Mouse (Mus musculus): ENCODE data around the gene Unc13a.
A peak's percentile ranks its signal among the peaks of the same experiment; 100 is the strongest.

Unc13a gene

DNA sequence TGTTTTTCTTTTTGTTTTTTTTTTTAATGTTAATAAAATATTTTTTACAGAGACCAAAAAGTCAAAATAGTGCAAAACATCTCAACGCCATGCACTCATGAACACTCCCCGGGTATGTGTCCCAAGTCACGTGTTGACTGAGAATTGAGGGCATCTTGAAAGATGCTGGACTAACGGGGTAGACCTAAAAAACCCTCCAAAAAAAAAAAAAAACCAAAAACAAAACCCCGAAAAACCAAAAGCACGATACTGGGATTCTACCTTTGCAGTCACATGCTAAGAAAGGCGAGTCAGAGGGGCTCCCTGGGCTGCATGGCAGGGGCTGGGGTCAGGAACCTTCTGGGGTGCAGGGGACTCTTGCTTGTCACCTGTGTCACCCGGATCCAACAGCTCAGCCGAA, 44.8 kb downstream of the Unc13a start:
- no peak for DNase-seq (ENCODE audit: low read depth, low spot score)

- no peak for DNase-seq (ENCODE audit: low read depth, low spot score)
Observed at GRCm38 (mm10) chr8:71625088-71625487, 46.5 kb downstream of the Unc13a start.

GRCm38 (mm10) chr8:71619786-71620185, 51.8 kb downstream of the Unc13a start:
- DNase-seq (ENCODE audit: low read depth, low spot score): no peak

DNA sequence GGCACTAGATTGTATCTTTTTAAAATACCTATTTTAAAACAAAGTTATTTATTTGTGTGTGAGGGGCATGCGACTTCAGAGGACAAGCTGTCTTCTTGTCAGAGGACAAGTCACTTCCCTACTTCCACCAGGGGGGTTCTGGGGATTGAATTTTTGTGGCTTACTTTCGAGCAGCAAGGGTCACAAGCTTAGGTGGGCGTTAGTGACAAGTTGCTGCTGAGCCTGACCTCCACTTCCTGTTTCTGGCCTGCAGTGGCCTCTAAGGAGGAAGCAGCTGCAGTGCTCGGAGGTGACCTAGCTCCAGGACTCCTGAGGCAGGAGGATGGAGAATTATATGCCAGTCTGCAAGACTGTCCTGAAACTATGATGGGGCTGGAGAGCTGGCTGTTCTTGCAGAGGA, 58.1 kb downstream of the Unc13a start:
- DNase-seq (ENCODE audit: low read depth, low spot score): no peak

- peak; percentile 65 for DNase-seq (ENCODE audit: low read depth, low spot score)
Observed at GRCm38 (mm10) chr8:71612141-71612540, 59.4 kb downstream of the Unc13a start.

DNA sequence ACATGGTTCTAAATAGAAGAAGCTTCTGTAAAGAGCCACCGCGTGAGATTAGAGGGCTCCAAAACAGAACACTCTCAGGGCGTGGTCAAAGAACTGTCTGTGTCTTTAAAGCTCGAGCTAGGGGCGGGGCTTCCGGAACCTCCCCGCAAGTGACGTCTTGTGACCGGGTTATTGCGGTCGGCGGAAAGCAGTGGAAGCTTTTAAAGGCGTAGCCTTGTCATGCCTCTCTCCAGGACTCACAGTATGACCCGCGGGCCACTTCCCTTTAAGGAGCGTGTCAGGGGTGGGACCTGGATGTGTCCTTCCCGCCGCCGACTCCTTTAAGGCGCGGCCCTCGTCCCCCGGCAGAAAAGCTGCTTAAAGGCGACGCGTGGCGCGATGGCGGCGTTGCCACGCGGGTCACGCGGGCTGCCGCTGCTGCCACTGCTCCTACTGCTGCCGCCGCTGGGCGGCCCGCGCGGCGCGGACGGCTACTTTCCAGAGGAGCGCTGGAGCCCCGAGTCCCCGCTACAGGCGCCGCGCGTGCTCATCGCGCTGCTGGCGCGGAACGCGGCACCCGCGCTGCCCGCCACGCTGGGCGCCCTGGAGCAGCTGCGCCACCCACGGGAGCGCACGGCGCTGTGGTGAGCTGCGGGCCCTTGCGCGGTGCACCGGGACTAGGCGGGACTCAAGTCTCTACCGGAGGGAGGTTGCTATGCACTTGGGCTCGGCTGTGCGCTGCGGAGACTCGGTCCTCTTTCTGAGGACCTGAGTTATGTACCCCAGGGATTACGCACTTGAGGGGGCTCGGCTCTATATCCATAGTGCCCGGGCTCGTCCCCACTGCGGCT, 60.5 kb downstream of the Unc13a start, which contains the start of gene Colgalt1:
TSS of gene Colgalt1 (plus strand) at position 177 of the 830 bp plus-strand sequence.
- DNase-seq (ENCODE audit: low read depth, low spot score): peak; percentile 100

DNA sequence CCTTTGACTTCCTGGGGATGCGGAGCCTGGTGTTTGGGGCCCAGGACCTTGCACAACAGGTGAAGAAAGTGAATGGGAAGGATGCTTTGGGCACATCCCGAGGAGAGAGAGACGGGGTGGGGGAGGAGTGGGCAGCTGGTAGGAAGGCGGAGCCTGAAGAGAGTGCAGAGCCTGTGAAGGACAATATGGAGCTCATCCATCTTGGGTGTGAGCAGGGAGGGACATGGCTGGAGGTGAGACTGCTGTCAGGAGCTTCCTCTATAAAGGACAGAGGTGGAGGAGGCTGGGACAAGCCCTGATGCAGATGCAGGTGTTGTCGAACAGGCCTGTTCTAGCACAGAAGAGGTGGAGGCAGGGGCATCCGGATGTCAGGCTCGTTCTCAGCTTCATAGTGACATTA, 67.5 kb downstream of the Unc13a start:
- DNase-seq (ENCODE audit: low read depth, low spot score): no peak

- DNase-seq (ENCODE audit: low read depth, low spot score): peak; percentile 95
Observed at GRCm38 (mm10) chr8:71602666-71603334, 68.8 kb downstream of the Unc13a start.

DNA sequence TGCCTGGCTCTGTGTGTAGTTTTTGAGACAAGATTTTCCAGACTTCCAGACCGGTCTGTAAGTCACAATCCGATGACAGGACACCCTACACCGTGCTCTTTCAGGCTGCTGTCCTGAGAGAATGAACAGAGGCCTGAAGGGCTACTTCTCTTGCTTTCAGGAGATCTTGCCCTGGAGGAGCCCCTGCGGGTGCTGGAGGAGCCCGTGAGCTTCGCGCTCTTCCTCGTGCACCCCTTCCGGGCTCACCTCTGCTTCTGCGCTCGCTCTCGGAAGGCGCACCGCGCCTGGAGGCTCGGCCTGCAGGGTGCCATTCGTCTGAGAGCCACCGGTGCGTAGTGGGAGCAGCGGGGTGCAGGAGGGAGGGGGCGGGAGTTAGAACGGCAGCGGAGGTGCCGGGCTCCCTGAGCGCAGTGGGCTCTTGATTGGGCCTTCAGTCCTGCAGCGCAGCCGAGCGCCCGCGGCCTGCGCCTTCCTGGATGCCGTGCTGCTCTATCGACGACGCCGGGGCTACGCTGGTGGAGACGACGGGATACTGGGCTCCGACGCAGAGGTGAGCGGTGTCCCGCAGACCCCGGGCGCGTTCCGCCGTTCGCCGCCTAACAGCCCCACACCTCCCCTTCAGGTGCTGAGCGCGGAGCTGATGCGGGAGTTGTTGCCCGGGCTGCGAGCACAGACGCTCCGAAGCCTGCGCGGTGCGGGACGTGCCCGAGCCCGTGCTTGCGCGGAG, 69.5 kb downstream of the Unc13a start:
- DNase-seq (ENCODE audit: low read depth, low spot score): peak; percentile 67

- no peak for DNase-seq (ENCODE audit: low read depth, low spot score)
Observed at GRCm38 (mm10) chr8:71598841-71599240, 72.7 kb downstream of the Unc13a start.

DNA sequence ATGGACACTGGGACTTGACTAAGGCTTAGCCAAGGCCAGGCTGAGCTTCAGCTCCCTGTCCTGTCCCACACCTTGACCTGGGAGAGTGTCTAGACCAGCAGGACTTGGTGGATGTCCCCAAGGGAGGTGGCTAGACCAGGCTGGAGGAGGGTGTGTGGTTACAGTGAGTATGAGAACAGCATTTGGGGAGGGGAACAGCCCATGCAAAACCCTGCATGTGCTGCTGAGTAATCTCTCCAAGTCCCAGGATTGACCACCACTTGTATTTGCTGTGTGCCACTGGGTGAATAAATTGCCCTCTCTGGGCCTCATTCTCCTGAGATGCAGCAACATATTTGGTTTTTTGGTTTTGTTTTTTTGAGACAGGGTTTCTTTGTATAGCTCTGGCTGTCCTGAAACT, 73.2 kb downstream of the Unc13a start:
- no peak for DNase-seq (ENCODE audit: low read depth, low spot score)

DNA sequence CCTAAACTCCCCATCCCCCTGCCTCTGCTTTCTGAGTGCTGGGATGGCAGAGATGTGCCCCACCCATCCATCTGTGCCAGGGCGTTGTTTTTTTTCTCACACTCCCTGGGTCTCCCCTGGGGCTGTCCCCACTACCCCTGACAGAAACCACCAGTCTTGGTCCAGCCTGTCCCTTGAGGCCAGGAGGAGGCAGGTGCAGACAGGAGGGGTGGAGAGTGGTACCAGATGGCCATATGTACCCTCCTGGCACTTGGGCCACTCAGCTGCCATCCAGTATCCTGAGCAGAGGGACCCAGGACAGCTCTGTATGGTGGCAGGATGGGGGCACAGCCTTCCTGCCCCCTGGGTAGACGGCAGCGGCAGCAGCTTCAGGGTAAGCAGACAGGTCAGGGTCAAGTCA, 74.1 kb downstream of the Unc13a start, which contains the start of gene Fam129c:
TSS of gene Fam129c (plus strand) at position 198 of the 400 bp plus-strand sequence.
- no peak for DNase-seq (ENCODE audit: low read depth, low spot score)

GRCm38 (mm10) chr8:71596798-71597197, 74.8 kb downstream of the Unc13a start:
- no peak for DNase-seq (ENCODE audit: low read depth, low spot score)

GRCm38 (mm10) chr8:71596384-71596783, 75.2 kb downstream of the Unc13a start:
- DNase-seq (ENCODE audit: low read depth, low spot score): no peak

DNA sequence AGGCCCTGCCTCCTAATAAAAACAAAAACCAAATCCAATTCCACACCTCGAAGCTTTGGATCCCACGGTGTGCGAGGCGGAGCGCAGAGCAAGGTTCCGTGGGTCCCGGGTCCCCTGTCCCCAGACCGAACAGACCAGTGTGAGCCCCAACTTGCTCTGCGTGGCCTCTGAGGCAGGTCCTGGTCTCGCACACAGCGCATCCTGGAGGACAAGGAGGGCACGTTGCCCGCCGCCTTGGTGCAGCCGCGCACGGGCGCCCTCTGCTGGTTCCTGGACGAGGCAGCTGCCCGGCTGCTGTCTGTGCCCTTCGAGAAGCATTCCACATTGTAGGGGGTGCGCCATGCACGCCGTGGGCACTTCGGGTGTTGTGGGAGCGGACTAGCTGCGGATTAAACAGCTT, 75.7 kb downstream of the Unc13a start:
- DNase-seq (ENCODE audit: low read depth, low spot score): peak; percentile 82

- no peak for DNase-seq (ENCODE audit: low read depth, low spot score)
Observed at GRCm38 (mm10) chr8:71594324-71594722, 77.2 kb downstream of the Unc13a start.

DNA sequence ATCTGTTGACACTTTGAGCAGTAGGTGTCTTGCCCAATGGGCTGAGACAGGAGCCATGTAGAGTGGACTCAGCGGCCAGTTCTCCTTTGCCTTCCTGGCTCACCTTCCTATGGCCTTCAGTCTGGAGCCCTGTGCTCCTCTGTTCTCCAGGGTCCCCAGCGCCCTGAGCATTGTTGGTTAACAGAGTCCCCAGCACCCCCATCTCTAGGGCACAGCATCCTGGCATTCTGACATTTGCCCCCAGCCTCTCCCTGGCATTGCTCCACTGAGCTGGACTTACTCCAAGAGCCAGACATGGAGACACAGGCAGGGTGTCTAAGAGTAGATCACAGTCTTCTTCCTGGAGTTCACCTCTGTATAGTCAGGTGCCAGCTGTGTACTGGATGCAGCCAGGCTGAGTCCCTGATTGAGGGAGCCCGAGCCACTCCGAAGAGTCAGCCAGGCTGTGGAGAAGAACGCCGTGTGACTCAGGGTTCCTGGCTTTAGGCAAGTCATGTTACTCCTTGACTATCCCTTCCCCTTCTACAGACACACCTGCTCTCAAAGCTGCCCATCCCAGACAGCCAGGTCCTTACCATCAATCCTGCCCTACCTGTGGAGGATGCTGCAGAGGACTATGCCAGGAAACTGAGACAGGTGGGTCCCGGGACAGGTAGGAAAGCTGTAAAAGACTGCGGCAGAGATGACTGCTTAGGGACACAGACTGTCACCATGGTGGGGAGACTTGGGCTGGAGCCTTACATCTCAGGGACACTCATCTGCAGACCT, 77.8 kb downstream of the Unc13a start:
- no peak for DNase-seq (ENCODE audit: low read depth, low spot score)

DNA sequence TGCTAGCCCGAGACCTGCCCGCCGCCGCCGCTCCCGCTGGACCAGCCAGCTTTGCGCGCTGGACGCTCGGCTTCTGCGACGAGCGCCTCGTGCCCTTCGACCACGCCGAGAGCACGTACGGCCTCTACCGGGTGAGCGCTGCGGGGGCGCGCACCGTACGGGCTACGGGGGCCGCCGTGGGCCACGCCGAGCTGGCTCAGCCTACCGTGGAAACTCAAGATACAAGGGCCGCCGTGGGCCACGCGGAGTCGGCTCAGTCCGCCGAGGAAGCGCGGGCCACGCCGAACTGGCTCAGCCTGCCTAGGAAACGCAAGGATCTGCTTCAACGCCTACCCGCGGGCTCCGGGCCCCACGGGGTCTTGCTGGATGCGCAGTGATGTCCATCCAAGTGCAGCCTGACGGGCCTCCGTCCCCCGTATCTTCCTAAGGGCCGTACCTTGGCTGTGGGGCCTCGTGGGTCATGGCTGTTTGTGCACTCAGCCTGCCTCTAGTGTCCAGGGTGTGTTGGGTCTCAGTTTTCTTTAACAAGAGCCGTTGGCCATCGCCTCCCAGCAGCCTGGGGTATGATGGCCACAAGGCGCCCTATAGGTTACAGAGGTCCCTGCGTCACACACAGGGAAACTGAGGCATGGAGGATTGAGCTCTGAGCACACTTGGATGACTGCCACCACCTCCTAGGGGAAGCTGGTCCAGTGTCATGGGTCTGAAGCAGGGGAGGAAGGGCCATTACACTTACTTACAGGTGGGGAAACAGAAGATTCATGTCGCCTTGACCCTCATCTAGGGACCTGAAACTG, 79.0 kb downstream of the Unc13a start:
- DNase-seq (ENCODE audit: low read depth, low spot score): peak; percentile 45

DNA sequence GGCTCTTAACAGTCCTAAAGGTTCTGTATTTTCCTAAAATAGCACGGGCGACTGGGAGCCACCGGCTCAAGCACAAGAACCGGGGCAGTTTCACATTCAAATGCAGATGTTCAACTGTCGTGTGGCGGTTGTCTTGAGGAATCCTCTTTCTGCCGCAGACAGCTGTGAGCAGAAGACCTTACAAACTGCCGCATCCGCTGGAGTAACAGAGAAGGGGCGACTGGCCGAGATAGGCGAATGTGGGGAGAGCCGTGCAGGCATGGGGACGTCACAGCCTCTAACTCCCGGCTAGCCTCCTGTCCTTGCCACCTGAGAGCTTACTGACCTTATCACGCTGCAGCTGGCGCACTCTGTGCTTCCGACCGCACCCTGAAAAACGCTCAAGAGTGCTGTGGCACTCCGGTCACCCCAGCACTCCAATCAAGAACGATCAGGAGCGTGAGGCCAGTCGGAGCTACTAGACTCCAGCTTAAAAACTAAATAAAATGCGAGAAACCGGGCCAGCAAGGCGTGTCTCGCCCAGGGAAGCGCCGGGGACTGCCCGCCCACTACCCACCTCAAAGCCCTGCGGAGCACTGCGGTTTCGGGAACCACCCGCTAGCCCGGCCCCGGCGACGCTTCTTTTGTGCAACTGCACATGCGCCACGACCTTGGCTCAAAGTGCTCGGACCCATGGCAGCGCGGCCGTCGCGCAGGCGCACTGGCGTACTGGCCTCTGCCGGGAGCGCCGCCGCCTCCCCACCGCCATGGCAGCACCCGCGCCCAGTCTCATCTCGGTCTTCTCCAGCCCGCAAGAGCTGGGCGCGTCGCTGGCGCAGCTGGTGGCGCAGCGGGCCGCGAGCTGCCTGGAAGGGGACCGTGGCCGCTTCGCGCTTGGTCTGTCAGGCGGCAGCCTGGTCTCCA, 79.8 kb downstream of the Unc13a start, which contains the start of gene Pgls:
TSS of gene Pgls (plus strand) at position 706 of the 903 bp plus-strand sequence.
- DNase-seq (ENCODE audit: low read depth, low spot score): peak; percentile 95

Measured in R1 (cell line).